Mouse (Mus musculus) large intestine, adult 2 months (tissue): ENCODE data around the gene Olfr599. TPM values are rescaled to one million over a fixed set of nuclear protein-coding genes. Genes with fewer than 3 reads are reported as not detected.
"Not testable (repeated sequence)": the region's sequence is repeated elsewhere in the genome, so short reads cannot be mapped to it uniquely, and the experiment has no call there.

Source experiments
- DNase-seq: peaks from one replicate; pipeline ENCODE4 v3.0.0-alpha.2; 2012; ENCODE audit warnings: low read depth, low spot score
- WGBS: fragments of 180-500 bp; shearing (Covaris S2); methylation state at CpG from one replicate; pipeline ENCODE4 v1.1.7; 2018; 5-methylcytosine and 5-hydroxymethylcytosine counted together
- polyA plus RNA-seq: library from polyadenylated mRNA; depleted of rRNA; stranded (reverse); fragments of >200 nt; gene quantifications from 2 replicates; pipeline ENCODE4 v1.2.3, GENCODE M21; 2012; rRNA removed

Olfr599 gene
- polyA plus RNA-seq, result not detected in 2 replicates

DNA sequence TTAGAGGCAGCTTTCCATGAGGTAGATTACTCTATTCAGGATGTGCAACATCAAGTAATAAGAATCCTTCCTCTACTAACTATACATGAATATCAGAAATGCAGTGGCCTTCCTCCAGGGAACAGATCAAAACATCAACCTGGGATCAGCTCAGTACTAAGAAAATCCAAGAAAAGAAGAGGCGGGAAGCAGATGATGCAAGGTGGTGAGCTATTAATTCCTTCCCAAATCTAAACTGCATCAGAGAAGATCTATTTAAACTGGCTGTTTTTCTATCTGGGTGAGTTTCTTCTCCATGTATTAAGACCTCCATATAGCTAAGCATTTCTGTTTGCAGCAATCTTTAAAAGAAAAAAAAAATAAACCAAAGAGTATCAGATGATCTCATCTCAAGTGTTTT, at the start of gene Olfr599:
TSS of gene Olfr599 (plus strand) at position 301 of the 400 bp plus-strand sequence.
- DNase-seq, result no peak
- WGBS, result 95% methylated on average over 1 of the region's 1 CpGs

DNA sequence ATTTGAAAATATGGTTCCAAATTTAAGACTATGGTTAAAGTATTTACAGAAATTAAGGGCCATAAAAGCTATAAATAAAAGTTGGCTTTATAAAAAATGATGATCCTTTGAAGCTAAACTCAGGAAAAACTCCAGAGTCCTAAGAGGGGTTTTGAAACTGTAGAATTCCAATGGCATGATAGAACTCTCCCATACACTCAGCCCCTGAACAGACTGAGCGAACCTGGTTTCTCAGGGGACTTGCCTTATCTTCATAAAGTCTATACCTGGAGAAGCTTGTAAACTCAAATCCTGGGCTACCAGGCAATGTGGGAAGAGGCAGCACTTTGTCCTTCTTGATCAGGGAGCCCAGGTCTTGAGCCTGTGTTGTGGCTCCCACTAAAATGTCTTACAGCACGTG, 30.4 kb upstream of the Olfr599 start, which contains the start of gene Olfr596:
TSS of gene Olfr596 (plus strand) at position 301 of the 400 bp plus-strand sequence.
- DNase-seq, result not testable (repeated sequence)
- WGBS, result 86% methylated on average over 2 of the region's 2 CpGs

DNA sequence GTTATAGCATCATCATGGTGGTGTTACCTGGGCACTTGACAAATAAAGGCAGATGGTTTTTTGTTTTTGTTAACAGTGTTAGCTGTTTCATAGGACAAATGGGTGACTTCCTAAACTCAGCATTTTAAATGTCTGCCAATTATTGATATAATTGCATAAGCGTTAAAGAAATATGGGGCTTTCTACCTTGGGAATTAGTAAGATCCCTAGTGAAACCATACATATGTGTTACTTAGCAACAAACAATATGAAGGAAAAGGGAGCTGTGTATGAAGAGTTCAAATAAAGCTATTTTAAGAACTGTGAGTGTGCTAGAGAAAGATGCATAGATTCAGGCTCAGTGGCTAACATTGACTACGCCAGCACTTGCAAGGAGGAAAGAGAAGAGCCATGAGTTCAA, 19.7 kb upstream of the Olfr599 start, which contains the start of gene Olfr597:
TSS of gene Olfr597 (plus strand) at position 301 of the 400 bp plus-strand sequence.
- 86% methylated on average over 2 of the region's 2 CpGs for WGBS

GRCm38 (mm10) chr7:103323268-103323667, 12.4 kb upstream of the Olfr599 start, which contains the start of gene Olfr598:
Gene Olfr598, plus strand, starts transcription at chr7:103323568.
- DNase-seq, result no peak

More for the DNA sequence above, 19.7 kb upstream of the Olfr599 start, which contains the start of gene Olfr597:
- DNase-seq, result not testable (repeated sequence)

- DNase-seq, result no peak
Measured at GRCm38 (mm10) chr7:103349569-103349968, 13.9 kb downstream of the Olfr599 start, which contains the start of gene Olfr600. Gene Olfr600, minus strand, starts transcription at chr7:103349669.

DNA sequence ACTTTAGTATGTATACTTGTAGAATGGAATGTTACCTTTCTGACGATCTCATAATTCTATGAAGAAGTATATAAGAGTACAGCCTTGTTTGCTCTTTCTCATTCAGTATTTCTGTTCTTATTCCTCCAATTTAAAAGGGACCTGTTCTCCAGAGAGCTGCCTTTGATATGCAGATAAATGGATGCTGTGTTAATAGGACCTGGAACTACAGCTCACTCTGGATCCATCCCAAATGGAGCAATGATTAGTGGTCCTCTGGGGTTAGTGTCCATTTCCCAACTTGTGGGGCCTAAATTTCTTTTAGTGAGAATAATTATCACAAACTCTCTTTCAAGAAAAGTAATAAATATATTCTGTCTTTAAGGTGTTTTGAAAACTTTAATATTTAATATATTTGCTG, 26.8 kb downstream of the Olfr599 start, which contains the start of gene Olfr601:
TSS of gene Olfr601 (minus strand) at position 101 of the 400 bp plus-strand sequence.
- WGBS, result 80% methylated on average over 1 of the region's 1 CpGs
- DNase-seq, result no peak

GRCm38 (mm10) chr7:103386077-103386476, 50.4 kb downstream of the Olfr599 start, which contains the start of gene Olfr603:
Gene Olfr603, minus strand, starts transcription at chr7:103386177.
- no peak for DNase-seq

Other genes starting within 250 kb of the Olfr599 start
- gene Olfr585, start 238.2 kb upstream of the Olfr599 start, polyA plus RNA-seq, result not detected in 2 replicates
- not detected in 2 replicates for gene Olfr586, start 210.3 kb upstream of the Olfr599 start, polyA plus RNA-seq
- not detected in 2 replicates for gene Olfr588-ps1, start 195.0 kb upstream of the Olfr599 start, polyA plus RNA-seq
- gene Olfr589, start 179.6 kb upstream of the Olfr599 start, polyA plus RNA-seq, result not detected in 2 replicates
- gene Olfr591, start 157.6 kb upstream of the Olfr599 start, polyA plus RNA-seq, result not detected in 2 replicates
- not detected in 2 replicates for gene Olfr592, start 151.1 kb upstream of the Olfr599 start, polyA plus RNA-seq
- not detected in 2 replicates for gene Olfr593, start 124.1 kb upstream of the Olfr599 start, polyA plus RNA-seq
- gene Olfr594, start 118.9 kb upstream of the Olfr599 start, polyA plus RNA-seq, result not detected in 2 replicates
- gene Usp17ld, start 83.4 kb upstream of the Olfr599 start, polyA plus RNA-seq, result not detected in 2 replicates
- gene Olfr596, start 30.3 kb upstream of the Olfr599 start, polyA plus RNA-seq, result not detected in 2 replicates
- not detected in 2 replicates for gene Olfr597, start 19.6 kb upstream of the Olfr599 start, polyA plus RNA-seq
- not detected in 2 replicates for gene Olfr598, start 12.3 kb upstream of the Olfr599 start, polyA plus RNA-seq
- gene Olfr600, start 13.8 kb downstream of the Olfr599 start, polyA plus RNA-seq, result not detected in 2 replicates
- not detected in 2 replicates for gene Olfr601, start 26.7 kb downstream of the Olfr599 start, polyA plus RNA-seq
- gene Olfr603, start 50.3 kb downstream of the Olfr599 start, polyA plus RNA-seq, result not detected in 2 replicates
- gene Usp17lc, start 79.2 kb downstream of the Olfr599 start, polyA plus RNA-seq, result not detected in 2 replicates
- gene Olfr605, start 109.5 kb downstream of the Olfr599 start, polyA plus RNA-seq, result not detected in 2 replicates
- gene Olfr606, start 113.1 kb downstream of the Olfr599 start, polyA plus RNA-seq, result not detected in 2 replicates
- not detected in 2 replicates for gene Olfr607, start 128.2 kb downstream of the Olfr599 start, polyA plus RNA-seq
- not detected in 2 replicates for gene Olfr608, start 134.0 kb downstream of the Olfr599 start, polyA plus RNA-seq
- gene Olfr609, start 162.1 kb downstream of the Olfr599 start, polyA plus RNA-seq, result not detected in 2 replicates
- gene Olfr610, start 176.2 kb downstream of the Olfr599 start, polyA plus RNA-seq, result not detected in 2 replicates
- not detected in 2 replicates for gene Olfr611, start 184.9 kb downstream of the Olfr599 start, polyA plus RNA-seq
- gene Olfr612, start 206.8 kb downstream of the Olfr599 start, polyA plus RNA-seq, result not detected in 2 replicates
- gene Olfr613, start 212.2 kb downstream of the Olfr599 start, polyA plus RNA-seq, result not detected in 2 replicates
- gene Olfr615, start 220.2 kb downstream of the Olfr599 start, polyA plus RNA-seq, result not detected in 2 replicates
- not detected in 2 replicates for gene Olfr616, start 233.2 kb downstream of the Olfr599 start, polyA plus RNA-seq
- not detected in 2 replicates for gene Olfr617, start 237.1 kb downstream of the Olfr599 start, polyA plus RNA-seq